Mouse (Mus musculus): Measurements from ENCODE around the gene Actl6a.
"Not testable (repeated sequence)": the region's sequence is repeated elsewhere in the genome, so short reads cannot be mapped to it uniquely, and the experiment has no call there.

The Actl6a gene

GRCm38 (mm10) chr3:32694737-32695582, 11.1 kb upstream of the Actl6a start:
- peak; percentile 69 for DNase-seq (ENCODE audit: low read depth)

- DNase-seq (ENCODE audit: low read depth), result peak; percentile 14
Measured at GRCm38 (mm10) chr3:32695583-32695980, 10.5 kb upstream of the Actl6a start.

GRCm38 (mm10) chr3:32698228-32698863, 7.8 kb upstream of the Actl6a start:
- DNase-seq (ENCODE audit: low read depth), result peak; percentile 87

- DNase-seq (ENCODE audit: low read depth), result not testable (repeated sequence)
Measured at GRCm38 (mm10) chr3:32704021-32704420, 2.1 kb upstream of the Actl6a start.

- not testable (repeated sequence) for DNase-seq (ENCODE audit: low read depth)
Measured at GRCm38 (mm10) chr3:32704632-32705031, 1.5 kb upstream of the Actl6a start.

GRCm38 (mm10) chr3:32708052-32708367, 1.9 kb downstream of the Actl6a start:
- DNase-seq (ENCODE audit: low read depth), result no peak

GRCm38 (mm10) chr3:32708368-32709231, 2.5 kb downstream of the Actl6a start:
- DNase-seq (ENCODE audit: low read depth), result peak; percentile 100

- no peak for DNase-seq (ENCODE audit: low read depth)
Measured at GRCm38 (mm10) chr3:32709388-32709787, 3.3 kb downstream of the Actl6a start.

GRCm38 (mm10) chr3:32713711-32714110, 7.6 kb downstream of the Actl6a start:
- no peak for DNase-seq (ENCODE audit: low read depth)

GRCm38 (mm10) chr3:32717403-32717802, 11.3 kb downstream of the Actl6a start:
- DNase-seq (ENCODE audit: low read depth), result not testable (repeated sequence)

- no peak for DNase-seq (ENCODE audit: low read depth)
Measured at GRCm38 (mm10) chr3:32718271-32718670, 12.2 kb downstream of the Actl6a start.

- no peak for DNase-seq (ENCODE audit: low read depth)
Measured at GRCm38 (mm10) chr3:32724191-32724590, 18.1 kb downstream of the Actl6a start.

- no peak for DNase-seq (ENCODE audit: low read depth)
Measured at GRCm38 (mm10) chr3:32725951-32726350, 19.9 kb downstream of the Actl6a start.

- DNase-seq (ENCODE audit: low read depth), result no peak
Measured at GRCm38 (mm10) chr3:32727861-32728260, 21.8 kb downstream of the Actl6a start.

GRCm38 (mm10) chr3:32736244-32737171, 30.4 kb downstream of the Actl6a start, which contains the start of gene Ndufb5:
TSS of gene Ndufb5 (plus strand) at chr3:32736990.
- peak; percentile 99 for DNase-seq (ENCODE audit: low read depth)

- DNase-seq (ENCODE audit: low read depth), result peak; percentile 15
Measured at GRCm38 (mm10) chr3:32737172-32737655, 31.1 kb downstream of the Actl6a start, which contains the start of gene Mrpl47. TSS of gene Mrpl47 (minus strand) at chr3:32737605.

- DNase-seq (ENCODE audit: low read depth), result peak; percentile 81
Measured at GRCm38 (mm10) chr3:32738549-32738948, 32.5 kb downstream of the Actl6a start.

- no peak for DNase-seq (ENCODE audit: low read depth)
Measured at GRCm38 (mm10) chr3:32742276-32742780, 36.2 kb downstream of the Actl6a start.

- no peak for DNase-seq (ENCODE audit: low read depth)
Measured at GRCm38 (mm10) chr3:32745001-32745400, 38.9 kb downstream of the Actl6a start.

GRCm38 (mm10) chr3:32745426-32745825, 39.3 kb downstream of the Actl6a start:
- DNase-seq (ENCODE audit: low read depth), result not testable (repeated sequence)

- DNase-seq (ENCODE audit: low read depth), result no peak
Measured at GRCm38 (mm10) chr3:32748384-32748783, 42.3 kb downstream of the Actl6a start.
